Mouse (Mus musculus) embryonic facial prominence, embryonic 15.5 days (tissue): Measurements from ENCODE around the gene Tacr2. TPM values are rescaled to one million over a fixed set of nuclear protein-coding genes. Genes with fewer than 3 reads are reported as not detected.
A peak's percentile ranks its signal among the peaks of the same experiment; 100 is the strongest.

Source experiments
- ATAC-seq: fragments of 200-750 bp; cut with Nextera tagmentation; 2 replicates; pipeline ENCODE4 v1.8.0; 2017; ENCODE audit warnings: low read depth, moderate TSS enrichment; ENCODE audit not compliant: insufficient number of reproducible peaks, low FRiP score, low TSS enrichment
- H3K27ac ChIP-seq: fragments of 300-500 bp; sonication (generic); replicated peaks from 2 replicates; pipeline ENCODE4 v1.5.1; 2015; ENCODE audit warnings: mild to moderate bottlenecking, inconsistent platforms
- H3K27me3 ChIP-seq: fragments of 300-500 bp; sonication (generic); 2 replicates; pipeline ENCODE4 v1.6.1; 2015; ENCODE audit warnings: inconsistent platforms
- H3K36me3 ChIP-seq: fragments of 300-500 bp; sonication (generic); 2 replicates; pipeline ENCODE4 v1.6.1; 2015; ENCODE audit warnings: mild to moderate bottlenecking, inconsistent platforms
- H3K4me1 ChIP-seq: fragments of 300-500 bp; sonication (generic); 2 replicates; pipeline ENCODE4 v1.6.1; 2015; ENCODE audit warnings: inconsistent platforms
- H3K4me2 ChIP-seq: fragments of 300-500 bp; sonication (generic); replicated peaks from 2 replicates; pipeline ENCODE4 v1.6.1; 2015; ENCODE audit warnings: mild to moderate bottlenecking, inconsistent platforms
- H3K4me3 ChIP-seq: fragments of 300-500 bp; sonication (generic); replicated peaks from 2 replicates; pipeline ENCODE4 v1.5.1; 2015; ENCODE audit warnings: mild to moderate bottlenecking, inconsistent platforms
- H3K9ac ChIP-seq: fragments of 300-500 bp; sonication (generic); 2 replicates; pipeline ENCODE4 v1.6.1; 2015; ENCODE audit warnings: inconsistent platforms
- H3K9me3 ChIP-seq: fragments of 300-500 bp; sonication (generic); replicated peaks from 2 replicates; pipeline ENCODE4 v1.6.1; 2016; ENCODE audit warnings: inconsistent platforms
- whole genome bisulfite sequencing: fragments of 180-500 bp; shearing (Covaris S2); methylation state at CpG from one replicate; pipeline ENCODE4 v1.1.7; 2015; 5-methylcytosine and 5-hydroxymethylcytosine counted together
- polyA plus RNA-seq: library from polyadenylated mRNA; unstranded; fragments of >200 nt; fragmentation: Nextera tagmentation; extraction: Ambion mirVana; gene quantifications from 2 replicates; pipeline ENCODE4 v1.2.1, GENCODE M21; 2015

The Tacr2 gene
- polyA plus RNA-seq, 1 experiment from 2014 or later: not detected

- no peaks in the 10 kb centered on the region for H3K4me1 ChIP-seq
- no peak overlapping the region for H3K9ac ChIP-seq
- H3K4me3 ChIP-seq: no peak overlapping the region
- H3K9me3 ChIP-seq: no peaks in the 10 kb centered on the region
- H3K27me3 ChIP-seq: no peaks in the 10 kb centered on the region
- no peak for ATAC-seq
- 96% methylated on average over 18 of the region's 19 CpGs for WGBS
- peaks cover 41% of the 10 kb centered on the region for H3K36me3 ChIP-seq
- no peak overlapping the region for H3K27ac ChIP-seq
- H3K4me2 ChIP-seq: no peak overlapping the region
Observed at GRCm38 (mm10) chr10:62277499-62278293, 25.5 kb downstream of the Tacr2 start.

DNA sequence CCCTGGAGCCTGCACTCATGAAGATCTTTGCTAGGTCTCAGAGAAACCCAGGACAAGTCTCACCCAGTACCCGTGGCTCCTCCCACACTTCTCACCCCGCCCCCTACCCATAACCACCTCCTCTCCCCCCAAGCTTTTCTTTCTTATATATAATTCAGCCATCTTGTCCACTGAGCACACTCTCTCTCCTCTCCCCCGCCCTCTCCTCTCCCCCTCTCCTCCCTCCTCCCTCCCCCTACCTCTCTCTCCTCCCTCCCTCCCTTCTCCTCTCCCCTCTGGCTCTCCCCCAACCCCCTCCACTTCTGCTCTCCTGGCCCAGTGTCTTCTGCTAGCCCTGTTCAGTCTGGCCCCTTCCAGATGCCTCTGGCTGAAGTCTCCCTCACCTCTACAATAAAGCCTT, 26.8 kb downstream of the Tacr2 start:
- WGBS: 75% methylated on average over 3 of the region's 3 CpGs
- no peak overlapping the region for H3K9ac ChIP-seq
- no peak overlapping the region for H3K4me3 ChIP-seq
- no peaks in the 10 kb centered on the region for H3K9me3 ChIP-seq
- H3K27ac ChIP-seq: no peak overlapping the region
- no peak overlapping the region for H3K4me2 ChIP-seq
- no peaks in the 10 kb centered on the region; the same call in 1 of the 2 replicates for H3K4me1 ChIP-seq
- no peaks in the 10 kb centered on the region for H3K27me3 ChIP-seq
- ATAC-seq: no peak
- peaks cover 40% of the 10 kb centered on the region for H3K36me3 ChIP-seq

GRCm38 (mm10) chr10:62279671-62280070, 27.4 kb downstream of the Tacr2 start:
- no peak for ATAC-seq
- H3K36me3 ChIP-seq: peaks cover 38% of the 10 kb centered on the region
- H3K9me3 ChIP-seq: no peaks in the 10 kb centered on the region
- no peak overlapping the region for H3K27ac ChIP-seq
- no peak overlapping the region for H3K4me2 ChIP-seq
- no peak overlapping the region for H3K9ac ChIP-seq
- WGBS: 71% methylated on average over 4 of the region's 4 CpGs
- no peak overlapping the region for H3K4me3 ChIP-seq
- H3K4me1 ChIP-seq: no peaks in the 10 kb centered on the region; the same call in 1 of the 2 replicates
- no peaks in the 10 kb centered on the region for H3K27me3 ChIP-seq

DNA sequence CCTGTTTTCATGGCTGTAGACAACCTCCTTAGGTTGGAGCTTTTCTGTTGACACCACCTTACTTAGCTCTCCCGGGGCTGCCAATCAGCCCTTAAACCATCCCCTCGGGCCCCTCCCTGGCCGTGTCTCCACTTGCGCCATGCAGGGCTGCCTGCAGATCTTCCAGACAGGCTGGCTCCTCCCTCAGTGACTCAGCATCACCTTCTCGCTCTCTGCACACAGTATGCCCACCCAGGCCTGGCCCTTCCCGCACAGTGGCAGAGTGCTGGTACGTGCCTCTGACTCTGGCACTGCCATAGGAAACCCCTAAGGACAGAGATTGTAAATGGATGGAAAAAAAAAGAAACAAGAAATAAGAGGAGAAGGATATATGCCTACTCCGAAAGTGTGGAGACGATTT, 30.5 kb downstream of the Tacr2 start:
- H3K36me3 ChIP-seq: peaks cover 48% of the 10 kb centered on the region
- H3K4me3 ChIP-seq: no peak overlapping the region
- no peaks in the 10 kb centered on the region for H3K9me3 ChIP-seq
- no peak overlapping the region for H3K27ac ChIP-seq
- 39% methylated on average over 9 of the region's 9 CpGs for WGBS
- no peak for ATAC-seq
- no peak overlapping the region for H3K9ac ChIP-seq
- H3K27me3 ChIP-seq: no peaks in the 10 kb centered on the region
- no peak overlapping the region for H3K4me2 ChIP-seq
- no peaks in the 10 kb centered on the region; the same call in 1 of the 2 replicates for H3K4me1 ChIP-seq

- Histone ChIP-seq H3K4me3 (no peak overlapping the region), H3K9me3 (no peaks in the 10 kb centered on the region), H3K4me2 (no peak overlapping the region), H3K27ac (0 out of 2 replicates have a peak overlapping the region, but pooled peaks have one; percentile 1), H3K27me3 (no peaks in the 10 kb centered on the region), H3K36me3 (peaks cover 44% of the 10 kb centered on the region), H3K9ac (no peak overlapping the region), H3K4me1 (no peaks in the 10 kb centered on the region; the same call in 1 of the 2 replicates)
- WGBS: 68% methylated on average over 4 of the region's 4 CpGs
- ATAC-seq: no peak
Observed at GRCm38 (mm10) chr10:62283206-62283792, 31.1 kb downstream of the Tacr2 start.

- H3K4me1 ChIP-seq: no peaks in the 10 kb centered on the region; the same call in 1 of the 2 replicates
- WGBS: 50% methylated on average over 6 of the region's 6 CpGs
- H3K27me3 ChIP-seq: no peaks in the 10 kb centered on the region
- no peak overlapping the region for H3K27ac ChIP-seq
- H3K9me3 ChIP-seq: no peaks in the 10 kb centered on the region
- no peak for ATAC-seq
- H3K4me2 ChIP-seq: no peak overlapping the region
- H3K9ac ChIP-seq: no peak overlapping the region
- no peak overlapping the region for H3K4me3 ChIP-seq
- peaks cover 36% of the 10 kb centered on the region for H3K36me3 ChIP-seq
Observed at GRCm38 (mm10) chr10:62287460-62288124, 35.4 kb downstream of the Tacr2 start.

DNA sequence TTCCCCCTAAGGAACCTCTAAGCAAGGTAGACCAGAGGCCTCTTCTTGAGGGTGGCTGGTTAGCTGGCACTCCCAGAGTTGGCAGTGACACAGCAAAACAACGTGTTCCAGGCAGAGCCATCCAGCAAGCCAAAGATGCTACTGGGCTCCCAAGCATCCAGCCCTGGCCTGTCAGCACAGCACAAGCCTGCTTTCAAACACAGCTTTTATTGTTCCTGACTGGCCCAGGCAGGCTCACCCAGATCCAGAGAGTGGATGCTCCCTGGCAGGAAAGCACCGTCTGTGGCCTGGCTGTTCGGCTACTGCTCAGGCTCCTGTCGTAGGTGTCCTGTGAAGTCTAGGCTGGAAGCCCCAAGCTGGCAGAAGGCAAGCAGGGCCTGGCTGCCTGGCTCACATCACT, 41.9 kb downstream of the Tacr2 start:
- H3K4me3 ChIP-seq: no peak overlapping the region
- no peaks in the 10 kb centered on the region for H3K9me3 ChIP-seq
- no peak overlapping the region for H3K9ac ChIP-seq
- no peaks in the 10 kb centered on the region for H3K4me1 ChIP-seq
- H3K4me2 ChIP-seq: no peak overlapping the region
- no peak overlapping the region for H3K27ac ChIP-seq
- peaks cover 42% of the 10 kb centered on the region for H3K36me3 ChIP-seq
- no peaks in the 10 kb centered on the region for H3K27me3 ChIP-seq
- 59% methylated on average over 4 of the region's 4 CpGs for WGBS
- ATAC-seq: no peak

DNA sequence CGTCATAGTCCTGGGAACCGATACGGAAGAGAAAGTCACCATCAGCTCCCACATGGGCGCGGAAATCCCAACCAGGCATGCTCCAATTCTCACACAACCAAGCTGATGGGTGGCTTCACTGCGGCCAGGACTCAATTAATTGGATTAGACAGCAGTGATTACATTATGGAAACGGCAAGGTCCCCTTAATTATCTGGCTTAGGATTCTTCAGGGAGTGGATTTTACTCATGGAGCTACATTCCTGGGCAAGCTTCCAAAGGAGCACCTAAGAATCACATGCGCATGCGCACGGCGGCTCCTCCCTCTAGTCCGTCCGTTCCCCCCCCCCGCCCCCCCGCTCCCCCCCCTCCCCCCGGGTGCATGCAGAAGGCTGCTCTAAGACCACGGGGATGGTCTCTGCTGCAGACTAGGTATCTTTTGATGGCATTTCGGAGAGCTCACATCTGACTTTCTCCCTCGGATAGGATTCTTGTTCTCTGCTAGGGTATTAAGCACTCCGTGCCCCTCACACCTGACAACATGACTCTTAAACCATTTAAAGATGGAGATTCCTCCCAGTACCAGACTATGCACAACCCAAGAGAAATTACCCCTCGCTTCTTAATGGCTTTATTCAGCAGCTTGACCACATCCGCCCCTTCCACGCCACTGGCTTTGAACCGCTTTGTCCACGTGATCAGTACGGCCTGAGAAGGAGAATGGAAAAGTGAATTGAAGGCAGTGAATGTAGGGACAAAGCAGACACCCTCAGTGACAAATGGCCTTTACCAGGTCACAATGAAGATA, 44.0 kb downstream of the Tacr2 start:
- no peak for ATAC-seq
- H3K9ac ChIP-seq: no peak overlapping the region
- no peak overlapping the region for H3K4me3 ChIP-seq
- peaks cover 5% of the 10 kb centered on the region; the same call in 1 of the 2 replicates for H3K4me1 ChIP-seq
- peaks cover 26% of the 10 kb centered on the region; the same call in 1 of the 2 replicates for H3K36me3 ChIP-seq
- 73% methylated on average over 21 of the region's 26 CpGs for WGBS
- no peak overlapping the region for H3K4me2 ChIP-seq
- H3K27ac ChIP-seq: no peak overlapping the region
- no peaks in the 10 kb centered on the region for H3K9me3 ChIP-seq
- no peaks in the 10 kb centered on the region for H3K27me3 ChIP-seq

GRCm38 (mm10) chr10:62300006-62300827, 48.0 kb downstream of the Tacr2 start:
- WGBS: 74% methylated on average over 23 of the region's 23 CpGs
- H3K36me3 ChIP-seq: peaks cover 12% of the 10 kb centered on the region; the same call in 1 of the 2 replicates
- H3K27ac ChIP-seq: no peak overlapping the region
- H3K4me1 ChIP-seq: peaks cover 5% of the 10 kb centered on the region; the same call in 1 of the 2 replicates
- peak; percentile 25; the same call in 1 of the 2 replicates for ATAC-seq
- no peak overlapping the region for H3K4me3 ChIP-seq
- no peaks in the 10 kb centered on the region for H3K27me3 ChIP-seq
- no peaks in the 10 kb centered on the region for H3K9me3 ChIP-seq
- H3K4me2 ChIP-seq: no peak overlapping the region
- H3K9ac ChIP-seq: no peak overlapping the region

GRCm38 (mm10) chr10:62305090-62305489, 52.9 kb downstream of the Tacr2 start:
- ATAC-seq: no peak
- no peak overlapping the region for H3K4me3 ChIP-seq

More at GRCm38 (mm10) chr10:62305090-62305489, 52.9 kb downstream of the Tacr2 start:
- Histone ChIP-seq H3K36me3 (peaks cover 4% of the 10 kb centered on the region; the same call in 1 of the 2 replicates), H3K4me1 (peaks cover 14% of the 10 kb centered on the region), H3K9me3 (no peaks in the 10 kb centered on the region), H3K4me2 (no peak overlapping the region), H3K9ac (no peak overlapping the region), H3K27me3 (no peaks in the 10 kb centered on the region), H3K27ac (no peak overlapping the region)
- 80% methylated on average over 6 of the region's 6 CpGs for WGBS
